Mouse (Mus musculus) MEL (cell line): Measurements from ENCODE around the gene Gm9817. TPM values are rescaled to one million over a fixed set of nuclear protein-coding genes. Genes with fewer than 3 reads are reported as not detected.

Experiments
- DNase-seq: peaks from one replicate; pipeline ENCODE4 v3.0.0; 2011; ENCODE audit warnings: low read depth, low spot score
- H3K27ac ChIP-seq: 2 replicates; pipeline ENCODE4 v1.5.1; 2012; ENCODE audit warnings: low read depth, mild to moderate bottlenecking, control low read depth, low read length, moderate library complexity; ENCODE audit not compliant: control insufficient read depth
- H3K27me3 ChIP-seq, 2 experiments: fragments of 150-350 bp in 1 of 2; sonication (generic) in 1 of 2; 2 replicates each; pipeline ENCODE4 v1.6.1; 2012; ENCODE audit warnings: low read length in 2 of 2, mild to moderate bottlenecking in 2 of 2, improper control_type of control experiment in 1 of 2, moderate library complexity in 1 of 2; ENCODE audit not compliant: insufficient read depth in 2 of 2, control insufficient read depth in 1 of 2
- H3K36me3 ChIP-seq, 2 experiments: 2 replicates each; pipeline ENCODE4 v1.6.1; 2012 to 2014; ENCODE audit warnings: low read length in 2 of 2, improper control_type of control experiment in 1 of 2, inconsistent platforms in 1 of 2, mild to moderate bottlenecking in 1 of 2; ENCODE audit not compliant: insufficient read depth in 2 of 2, control insufficient read depth in 1 of 2
- H3K4me1 ChIP-seq, 2 experiments: fragments of 150-350 bp in 1 of 2; sonication (generic) in 1 of 2; 2 replicates each; pipeline ENCODE4 v1.6.1; 2012; ENCODE audit warnings: low read length in 2 of 2, improper control_type of control experiment in 1 of 2, mild to moderate bottlenecking in 1 of 2; ENCODE audit not compliant: insufficient read depth in 2 of 2, control insufficient read depth in 1 of 2
- H3K4me3 ChIP-seq, 2 experiments: fragments of 150-350 bp in 1 of 2; sonication (generic) in 1 of 2; 2 replicates each; pipeline ENCODE4 v1.5.1; 2012; ENCODE audit warnings: low read depth in 2 of 2, low read length in 2 of 2, mild to moderate bottlenecking in 2 of 2, moderate library complexity in 2 of 2, control low read depth in 1 of 2, improper control_type of control experiment in 1 of 2; ENCODE audit not compliant: control insufficient read depth in 1 of 2, insufficient read depth in 1 of 2
- H3K79me2 ChIP-seq: 2 replicates; pipeline ENCODE4 v1.6.1; 2012; ENCODE audit warnings: mild to moderate bottlenecking, low read length, moderate library complexity; ENCODE audit not compliant: control insufficient read depth, poor library complexity, insufficient read depth
- H3K9ac ChIP-seq: 2 replicates; pipeline ENCODE4 v1.6.1; 2012; ENCODE audit warnings: low read depth, mild to moderate bottlenecking, control low read depth, low read length, moderate library complexity; ENCODE audit not compliant: control insufficient read depth, poor library complexity, severe bottlenecking
- H3K9me3 ChIP-seq: fragments of 150-350 bp; sonication (generic); replicated peaks from 2 replicates; pipeline ENCODE4 v1.6.1; 2012; ENCODE audit warnings: mild to moderate bottlenecking, low read length, improper control_type of control experiment, moderate library complexity; ENCODE audit not compliant: insufficient read depth
- BHLHE40 ChIP-seq: IDR thresholded peaks from 2 replicates; pipeline ENCODE4 v1.6.1; 2012; ENCODE audit warnings: low read depth, mild to moderate bottlenecking, inconsistent platforms, low read length, improper control_type of control experiment, borderline replicate concordance
- E2F4 ChIP-seq: IDR thresholded peaks from 2 replicates; pipeline ENCODE4 v1.6.1; 2011; ENCODE audit warnings: low read depth, low read length, improper control_type of control experiment, borderline replicate concordance
- ELF1 ChIP-seq: IDR thresholded peaks from 2 replicates; pipeline ENCODE4 v1.6.1; 2014; ENCODE audit warnings: low read depth, mild to moderate bottlenecking, inconsistent platforms, low read length, improper control_type of control experiment, moderate library complexity
- EP300 ChIP-seq, 2 experiments: IDR thresholded peaks; 2 replicates each; pipeline ENCODE4 v1.6.1; 2011; ENCODE audit warnings: improper control_type of control experiment in 2 of 2, low read length in 2 of 2, low read depth in 1 of 2, mild to moderate bottlenecking in 1 of 2
- ETS1 ChIP-seq: IDR thresholded peaks from 2 replicates; pipeline ENCODE4 v1.6.1; 2012; ENCODE audit warnings: low read depth, mild to moderate bottlenecking, inconsistent platforms, low read length, improper control_type of control experiment, moderate library complexity
- GATA1 ChIP-seq: IDR thresholded peaks from 2 replicates; pipeline ENCODE4 v1.6.1; 2011; ENCODE audit warnings: low read depth, low read length, improper control_type of control experiment
- HCFC1 ChIP-seq: IDR thresholded peaks from 2 replicates; pipeline ENCODE4 v1.6.1; 2012; ENCODE audit warnings: low read depth, mild to moderate bottlenecking, inconsistent platforms, low read length, improper control_type of control experiment, moderate library complexity
- JUND ChIP-seq: IDR thresholded peaks from 2 replicates; pipeline ENCODE4 v1.6.1; 2011; ENCODE audit warnings: low read depth, mild to moderate bottlenecking, improper control_type of control experiment, low read length
- MAFK ChIP-seq: IDR thresholded peaks from 2 replicates; pipeline ENCODE4 v1.6.1; 2011; ENCODE audit warnings: low read depth, mild to moderate bottlenecking, low read length, improper control_type of control experiment, borderline replicate concordance
- MAX ChIP-seq: IDR thresholded peaks from 2 replicates; pipeline ENCODE4 v1.6.1; 2011; ENCODE audit warnings: low read length, improper control_type of control experiment
- MXI1 ChIP-seq: IDR thresholded peaks from 2 replicates; pipeline ENCODE4 v1.6.1; 2011; ENCODE audit warnings: mild to moderate bottlenecking, low read depth, low read length, improper control_type of control experiment
- MYB ChIP-seq: IDR thresholded peaks from 2 replicates; pipeline ENCODE4 v1.6.1; 2011; ENCODE audit warnings: mild to moderate bottlenecking, low read depth, low read length, improper control_type of control experiment
- MYC ChIP-seq: IDR thresholded peaks from 2 replicates; pipeline ENCODE4 v1.6.1; 2011; ENCODE audit warnings: low read depth, mild to moderate bottlenecking, low read length, improper control_type of control experiment, moderate library complexity
- NRF1 ChIP-seq: IDR thresholded peaks from 2 replicates; pipeline ENCODE4 v1.6.1; 2014; ENCODE audit warnings: low read depth, mild to moderate bottlenecking, inconsistent platforms, low read length, improper control_type of control experiment, moderate library complexity; ENCODE audit not compliant: poor library complexity, insufficient read depth, severe bottlenecking
- POLR2AphosphoS2 ChIP-seq: IDR thresholded peaks from 2 replicates; pipeline ENCODE4 v1.6.1; 2011; ENCODE audit warnings: low read length, improper control_type of control experiment
- RCOR1 ChIP-seq: IDR thresholded peaks from 2 replicates; pipeline ENCODE4 v1.6.1; 2012; ENCODE audit warnings: low read depth, mild to moderate bottlenecking, inconsistent platforms, low read length, improper control_type of control experiment
- TAL1 ChIP-seq: IDR thresholded peaks from 2 replicates; pipeline ENCODE4 v1.6.1; 2012; ENCODE audit warnings: mild to moderate bottlenecking, inconsistent platforms, low read length, moderate library complexity, mixed read lengths
- TBP ChIP-seq: IDR thresholded peaks from 2 replicates; pipeline ENCODE4 v1.8.0; 2011; ENCODE audit warnings: low read depth, low read length, improper control_type of control experiment
- TCF12 ChIP-seq: IDR thresholded peaks from 2 replicates; pipeline ENCODE4 v1.6.1; 2014; ENCODE audit warnings: low read depth, mild to moderate bottlenecking, inconsistent platforms, low read length, improper control_type of control experiment, moderate library complexity
- UBTF ChIP-seq: IDR thresholded peaks from 2 replicates; pipeline ENCODE4 v1.6.1; 2012; ENCODE audit warnings: low read depth, mild to moderate bottlenecking, inconsistent platforms, low read length, improper control_type of control experiment, moderate library complexity, borderline replicate concordance; ENCODE audit not compliant: insufficient read depth
- USF1 ChIP-seq: IDR thresholded peaks from 2 replicates; pipeline ENCODE4 v1.6.1; 2014; ENCODE audit warnings: low read depth, mild to moderate bottlenecking, inconsistent platforms, low read length, improper control_type of control experiment, moderate library complexity
- ZMIZ1 ChIP-seq: IDR thresholded peaks from 2 replicates; pipeline ENCODE4 v1.6.1; 2012; ENCODE audit warnings: low read depth, mild to moderate bottlenecking, inconsistent platforms, low read length, improper control_type of control experiment, moderate library complexity
- ZNF384 ChIP-seq: IDR thresholded peaks from 2 replicates; pipeline ENCODE4 v1.6.1; 2012; ENCODE audit warnings: low read depth, mild to moderate bottlenecking, inconsistent platforms, low read length, improper control_type of control experiment
- polyA plus RNA-seq, 2 experiments: library from polyadenylated mRNA; stranded (reverse) in 1 of 2; unstranded in 1 of 2; fragments of >175 nt in 1 of 2; fragments of >200 nt in 1 of 2; gene quantifications; 2 replicates each; pipeline versions ENCODE4 v1.2.1 to v1.2.4; 2012; ENCODE audit warnings: low replicate concordance in 2 of 2, low read depth in 1 of 2; ENCODE audit not compliant: insufficient read length in 2 of 2, insufficient read depth in 1 of 2, missing spikeins in 1 of 2
- total RNA-seq: library from RNA; depleted of rRNA; stranded (reverse); fragments of 300-350 nt; gene quantifications from 2 replicates; pipeline ENCODE4 v1.2.3, GENCODE M21; 2012

The Gm9817 gene
- total and polyA plus RNA-seq, 3 experiments, result 0.08 TPM; not detected in 2

DNA sequence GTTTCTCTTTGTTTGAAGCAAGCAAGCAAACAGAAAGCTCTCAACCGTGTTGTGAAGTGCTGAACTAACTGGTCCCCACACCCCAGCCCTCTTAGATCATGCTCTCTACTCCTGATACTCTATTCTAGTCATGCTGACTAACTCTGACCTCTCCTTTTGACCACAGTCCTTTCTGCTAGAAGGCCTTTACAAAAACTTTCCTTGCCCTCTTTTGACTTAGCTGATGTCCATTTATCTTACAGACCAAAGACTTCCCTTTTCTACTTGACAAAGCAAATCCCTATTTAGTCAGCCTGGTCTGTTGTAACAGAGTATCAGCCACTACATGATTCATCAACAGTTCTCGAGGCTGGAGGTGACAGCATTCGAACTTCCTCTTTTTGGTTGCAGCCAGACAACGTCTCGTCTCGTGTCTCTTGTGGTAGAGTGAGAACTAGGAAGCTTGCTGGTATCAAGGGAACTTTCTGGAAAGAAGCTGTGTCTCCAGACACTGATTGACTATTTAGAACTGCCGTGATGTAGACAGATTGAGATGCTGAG, 30.4 kb downstream of the Gm9817 start:
- Histone ChIP-seq H3K4me1 (peaks cover 0 to 9% of the 10 kb centered on the region in 2 experiments; a peak in 2 of 4 replicates), H3K27ac (peak overlapping the region; percentile 53), H3K9me3 (no peaks in the 10 kb centered on the region), H3K9ac (no peak overlapping the region; the same call in 1 of the 2 replicates), H3K4me3 (no peak overlapping the region), H3K36me3 (peaks cover 0 to 11% of the 10 kb centered on the region in 2 experiments; a peak in 2 of 4 replicates), H3K79me2 (no peaks in the 10 kb centered on the region), H3K27me3 (no peaks in the 10 kb centered on the region)
- peak; percentile 42 for TF ChIP-seq TAL1
- TF ChIP-seq MXI1, result 0 out of 2 replicates have a peak, but pooled peaks have one; percentile 28
- peak; percentile 81 for TF ChIP-seq BHLHE40
- TF ChIP-seq RCOR1, result peak; percentile 92
- no peak for TF ChIP-seq POLR2AphosphoS2
- TF ChIP-seq ETS1, result peak; percentile 82
- TF ChIP-seq NRF1, result no peak
- TF ChIP-seq E2F4, result no peak
- peak; percentile 65; the same call in 1 of the 2 replicates for TF ChIP-seq MYB
- no peak for TF ChIP-seq MAFK
- no peak for TF ChIP-seq ZNF384
- TF ChIP-seq ZMIZ1, result no peak
- TF ChIP-seq MAX, result peak; percentile 50; the same call in 1 of the 2 replicates
- TF ChIP-seq GATA1, result peak; percentile 73
- TF ChIP-seq EP300 (IDR thresholded peaks at IDR 0.05; ENCODE audit: low read depth in 1 of 2, low read length in 2 of 2), result peak; percentile 89 to 93
- TF ChIP-seq JUND, result 0 out of 2 replicates have a peak, but pooled peaks have one; percentile 19
- peak; percentile 58; the same call in 1 of the 2 replicates for TF ChIP-seq TCF12
- TF ChIP-seq MYC, result no peak
- no peak for TF ChIP-seq HCFC1
- no peak for TF ChIP-seq USF1
- TF ChIP-seq ELF1, result peak; percentile 37; the same call in 1 of the 2 replicates
- TF ChIP-seq TBP, result no peak; the same call in 1 of the 2 replicates
- TF ChIP-seq UBTF, result no peak
- peak; percentile 96 for DNase-seq
